Mouse (Mus musculus): ENCODE results near the gene Kmt2c.

DNA sequence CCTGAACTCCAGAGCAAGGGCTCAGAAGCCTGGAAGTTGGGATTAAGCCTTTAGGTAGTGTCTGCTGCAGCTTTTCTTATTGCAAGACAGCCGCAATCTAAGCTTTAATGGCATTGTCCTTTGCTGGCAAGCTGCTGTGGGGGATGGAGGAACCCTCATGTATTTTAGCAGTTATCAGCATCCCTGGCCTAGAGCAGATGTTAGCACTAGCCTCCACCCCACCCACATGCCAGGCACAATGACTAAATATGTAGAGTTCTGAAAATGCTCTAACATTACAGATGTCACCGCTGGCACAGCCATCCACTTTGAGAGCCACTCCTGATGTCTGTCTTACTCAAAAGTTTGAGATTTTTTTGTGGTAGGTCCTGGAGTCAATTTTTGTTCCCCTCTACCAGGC is 241.9 kb downstream of the Kmt2c start:
- TF ChIP-seq HCFC1 (IDR thresholded peaks at IDR 0.05; ENCODE audit: borderline replicate concordance, insufficient read depth, low read length) (no peak), ZC3H11A (IDR thresholded peaks at IDR 0.05; ENCODE audit: borderline replicate concordance, low read depth, low read length) (no peak), MAFK (IDR thresholded peaks at IDR 0.05; ENCODE audit: insufficient read depth, low read depth, low read length) (no peak), ZNF384 (IDR thresholded peaks at IDR 0.05; ENCODE audit: low read depth, low read length) (no peak)

Measured in ES-E14 (cell line).